Mouse (Mus musculus): ENCODE measurements around the gene Galnt6. TPM values are rescaled to one million over a fixed set of nuclear protein-coding genes. Genes with fewer than 3 reads are reported as not detected.

The Galnt6 gene
- total RNA-seq, 2 experiments from 2014 or later, result 0.12 TPM; not detected in 1

GRCm38 (mm10) chr15:100754805-100755497 is 25.8 kb upstream of the Galnt6 start:
- DNase-seq (ENCODE audit: low spot score), result no peak

GRCm38 (mm10) chr15:100754041-100754440 is 24.9 kb upstream of the Galnt6 start:
- no peak for DNase-seq (ENCODE audit: low spot score)

GRCm38 (mm10) chr15:100753045-100753444 is 23.9 kb upstream of the Galnt6 start:
- no peak for DNase-seq (ENCODE audit: low spot score)

GRCm38 (mm10) chr15:100752439-100752838 is 23.3 kb upstream of the Galnt6 start:
- no peak for DNase-seq (ENCODE audit: low spot score)

GRCm38 (mm10) chr15:100749751-100750538 is 20.8 kb upstream of the Galnt6 start:
- DNase-seq (ENCODE audit: low spot score), result no peak

GRCm38 (mm10) chr15:100748584-100748983 is 19.4 kb upstream of the Galnt6 start:
- no peak for DNase-seq (ENCODE audit: low spot score)

GRCm38 (mm10) chr15:100747121-100747963 is 18.2 kb upstream of the Galnt6 start:
- no peak for DNase-seq (ENCODE audit: low spot score)

- no peak for DNase-seq (ENCODE audit: low spot score)
These were observed 17.4 kb upstream of the Galnt6 start for GRCm38 (mm10) chr15:100746478-100747120.

- DNase-seq (ENCODE audit: low spot score), result no peak
These were observed 14.1 kb upstream of the Galnt6 start for GRCm38 (mm10) chr15:100743238-100743637.

GRCm38 (mm10) chr15:100739442-100739841 is 10.3 kb upstream of the Galnt6 start:
- no peak for DNase-seq (ENCODE audit: low spot score)

GRCm38 (mm10) chr15:100738351-100738781 is 9.2 kb upstream of the Galnt6 start:
- no peak for DNase-seq (ENCODE audit: low spot score)

GRCm38 (mm10) chr15:100737667-100738066 is 8.5 kb upstream of the Galnt6 start:
- DNase-seq (ENCODE audit: low spot score), result no peak

GRCm38 (mm10) chr15:100735953-100736300 is 6.8 kb upstream of the Galnt6 start:
- no peak for DNase-seq (ENCODE audit: low spot score)

GRCm38 (mm10) chr15:100735095-100735952 is 6.1 kb upstream of the Galnt6 start:
- DNase-seq (ENCODE audit: low spot score), result no peak

GRCm38 (mm10) chr15:100732580-100732979 is 3.4 kb upstream of the Galnt6 start:
- no peak for DNase-seq (ENCODE audit: low spot score)

GRCm38 (mm10) chr15:100731081-100731480 is 1.9 kb upstream of the Galnt6 start:
- no peak for DNase-seq (ENCODE audit: low spot score)

- no peak for DNase-seq (ENCODE audit: low spot score)
These were observed 590 bp downstream of the Galnt6 start for GRCm38 (mm10) chr15:100728586-100728985.

- DNase-seq (ENCODE audit: low spot score), result no peak
These were observed 1.3 kb downstream of the Galnt6 start for GRCm38 (mm10) chr15:100727834-100728233.

GRCm38 (mm10) chr15:100726721-100727120 is 2.5 kb downstream of the Galnt6 start:
- DNase-seq (ENCODE audit: low spot score), result no peak

GRCm38 (mm10) chr15:100723505-100723904 is 5.7 kb downstream of the Galnt6 start:
- no peak for DNase-seq (ENCODE audit: low spot score)

All from gastrocnemius, adult 18-20 months (tissue).